Mouse (Mus musculus): Measurements from ENCODE around the gene Hspb8. TPM values are rescaled to one million over a fixed set of nuclear protein-coding genes. Genes with fewer than 3 reads are reported as not detected.
"Not testable (repeated sequence)": the region's sequence is repeated elsewhere in the genome, so short reads cannot be mapped to it uniquely, and the experiment has no call there.

Gene Hspb8
- total and polyA plus RNA-seq, 2 experiments from 2014 or later, result 26.9 to 102 TPM

- 85% methylated on average over 2 of the region's 2 CpGs for WGBS
- ATAC-seq (ENCODE audit: insufficient read depth, low read depth), result no peak
These were observed 4.0 kb upstream of the Hspb8 start for GRCm38 (mm10) chr5:116426701-116427100.

GRCm38 (mm10) chr5:116425709-116426108 is 3.0 kb upstream of the Hspb8 start:
- not testable (repeated sequence) for H3K9me3 ChIP-seq (replicated peaks; ENCODE audit: control insufficient read depth, low read length); H3K4me2 ChIP-seq (ENCODE audit: low read depth, low read length); H3K27ac ChIP-seq (ENCODE audit: low read depth); H3K4me1 ChIP-seq (ENCODE audit: control insufficient read depth, insufficient read depth); H3K4me3 ChIP-seq (ENCODE audit: low read depth, low read length); H3K9ac ChIP-seq (replicated peaks; ENCODE audit: low read depth, low read length); H3K36me3 ChIP-seq (replicated peaks; ENCODE audit: control insufficient read depth, insufficient read depth, low read length); ATAC-seq (ENCODE audit: insufficient read depth, low read depth); H3K27me3 ChIP-seq (ENCODE audit: control insufficient read depth, insufficient read depth, low read length); DNase-seq (ENCODE audit: low spot score)
- 87% methylated on average over 3 of the region's 3 CpGs for WGBS

More at GRCm38 (mm10) chr5:116426701-116427100, 4.0 kb upstream of the Hspb8 start:
- no peaks in the 10 kb centered on the region for H3K36me3 ChIP-seq (replicated peaks; ENCODE audit: control insufficient read depth, insufficient read depth, low read length)
- DNase-seq (ENCODE audit: low spot score), result no peak
- no peak overlapping the region for H3K9ac ChIP-seq (replicated peaks; ENCODE audit: low read depth, low read length)
- no peaks in the 10 kb centered on the region for H3K9me3 ChIP-seq (replicated peaks; ENCODE audit: control insufficient read depth, low read length)
- H3K4me1 ChIP-seq (ENCODE audit: control insufficient read depth, insufficient read depth), result no peaks in the 10 kb centered on the region
- no peak overlapping the region for H3K27ac ChIP-seq (ENCODE audit: low read depth)
- no peak overlapping the region for H3K4me3 ChIP-seq (ENCODE audit: low read depth, low read length)
- no peaks in the 10 kb centered on the region for H3K27me3 ChIP-seq (ENCODE audit: control insufficient read depth, insufficient read depth, low read length)
- no peak overlapping the region for H3K4me2 ChIP-seq (ENCODE audit: low read depth, low read length)
- no peak for TF ChIP-seq CTCF (IDR thresholded peaks at IDR 0.05; ENCODE audit: low read depth)
- no peak for TF ChIP-seq EP300 (IDR thresholded peaks at IDR 0.05; ENCODE audit: low read depth)

- no peak for DNase-seq (ENCODE audit: low spot score)
- TF ChIP-seq EP300 (IDR thresholded peaks at IDR 0.05; ENCODE audit: low read depth) (no peak), CTCF (IDR thresholded peaks at IDR 0.05; ENCODE audit: low read depth) (no peak)
- Histone ChIP-seq H3K4me1 (ENCODE audit: control insufficient read depth, insufficient read depth) (0 out of 2 replicates have a peak, but pooled peaks cover 1% of the 10 kb centered on the region), H3K9ac (replicated peaks; ENCODE audit: low read depth, low read length) (no peak overlapping the region), H3K27me3 (ENCODE audit: control insufficient read depth, insufficient read depth, low read length) (no peaks in the 10 kb centered on the region), H3K36me3 (replicated peaks; ENCODE audit: control insufficient read depth, insufficient read depth, low read length) (no peaks in the 10 kb centered on the region), H3K4me2 (ENCODE audit: low read depth, low read length) (no peak overlapping the region), H3K9me3 (replicated peaks; ENCODE audit: control insufficient read depth, low read length) (no peaks in the 10 kb centered on the region), H3K4me3 (ENCODE audit: low read depth, low read length) (no peak overlapping the region), H3K27ac (ENCODE audit: low read depth) (no peak overlapping the region)
- 59% methylated on average over 7 of the region's 7 CpGs for WGBS
- no peak for ATAC-seq (ENCODE audit: insufficient read depth, low read depth)
These were observed 2.6 kb upstream of the Hspb8 start for GRCm38 (mm10) chr5:116425273-116425672.

- ATAC-seq (ENCODE audit: insufficient read depth, low read depth), result no peak
- Histone ChIP-seq H3K9me3 (replicated peaks; ENCODE audit: control insufficient read depth, low read length) (no peaks in the 10 kb centered on the region), H3K27me3 (ENCODE audit: control insufficient read depth, insufficient read depth, low read length) (no peaks in the 10 kb centered on the region), H3K36me3 (replicated peaks; ENCODE audit: control insufficient read depth, insufficient read depth, low read length) (no peaks in the 10 kb centered on the region), H3K4me2 (ENCODE audit: low read depth, low read length) (no peak overlapping the region), H3K9ac (replicated peaks; ENCODE audit: low read depth, low read length) (no peak overlapping the region), H3K4me3 (ENCODE audit: low read depth, low read length) (no peak overlapping the region), H3K4me1 (ENCODE audit: control insufficient read depth, insufficient read depth) (peaks cover 15% of the 10 kb centered on the region; the same call in 1 of the 2 replicates), H3K27ac (ENCODE audit: low read depth) (peak overlapping the region; percentile 32; the same call in 1 of the 2 replicates)
- WGBS, result 81% methylated on average over 8 of the region's 8 CpGs
- TF ChIP-seq CTCF (IDR thresholded peaks at IDR 0.05; ENCODE audit: low read depth) (no peak), EP300 (IDR thresholded peaks at IDR 0.05; ENCODE audit: low read depth) (no peak)
- no peak for DNase-seq (ENCODE audit: low spot score)
These were observed 1.1 kb upstream of the Hspb8 start for GRCm38 (mm10) chr5:116423746-116424145.

GRCm38 (mm10) chr5:116421791-116422481 is 728 bp downstream of the Hspb8 start:
- Histone ChIP-seq H3K4me3 (ENCODE audit: low read depth, low read length) (peak overlapping the region; percentile 55), H3K9ac (replicated peaks; ENCODE audit: low read depth, low read length) (peak overlapping the region; percentile 62), H3K9me3 (replicated peaks; ENCODE audit: control insufficient read depth, low read length) (no peaks in the 10 kb centered on the region), H3K4me1 (ENCODE audit: control insufficient read depth, insufficient read depth) (peaks cover 19% of the 10 kb centered on the region; the same call in 1 of the 2 replicates), H3K27me3 (ENCODE audit: control insufficient read depth, insufficient read depth, low read length) (no peaks in the 10 kb centered on the region), H3K36me3 (replicated peaks; ENCODE audit: control insufficient read depth, insufficient read depth, low read length) (peaks cover 4% of the 10 kb centered on the region; the same call in 1 of the 2 replicates), H3K4me2 (ENCODE audit: low read depth, low read length) (peak overlapping the region; percentile 66), H3K27ac (ENCODE audit: low read depth) (peak overlapping the region; percentile 88)
- no peak for DNase-seq (ENCODE audit: low spot score)
- TF ChIP-seq EP300 (IDR thresholded peaks at IDR 0.05; ENCODE audit: low read depth) (no peak), CTCF (IDR thresholded peaks at IDR 0.05; ENCODE audit: low read depth) (no peak)
- 25% methylated on average over 22 of the region's 22 CpGs for WGBS
- no peak for ATAC-seq (ENCODE audit: insufficient read depth, low read depth)
